ENCODE assay signal across 21 mouse cellular contexts in the genomic region with DNA sequence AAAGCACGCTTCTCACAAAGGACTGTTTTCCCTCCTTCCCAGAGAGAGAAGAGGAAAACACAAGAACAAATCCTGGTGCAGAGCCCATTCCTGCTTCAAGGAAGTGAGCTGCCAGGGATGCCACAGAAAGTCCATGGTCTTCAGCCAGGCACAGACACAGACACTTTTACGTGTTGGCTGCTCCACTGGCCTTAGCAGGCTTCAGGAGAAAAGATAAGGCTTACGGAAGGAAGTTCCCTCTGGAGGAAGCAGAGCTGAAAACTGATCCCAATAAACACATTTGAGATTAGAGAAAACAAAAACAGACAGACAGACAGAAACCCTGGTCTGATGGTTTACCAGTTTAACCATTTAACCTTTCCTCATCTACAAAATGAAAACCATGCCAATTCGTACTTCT. TPM values are rescaled to one million over a fixed set of nuclear protein-coding genes. Genes with fewer than 3 reads are reported as not detected.
DNase-seq lines count a peak whose midpoint lies in the region; ATAC-seq and TF ChIP-seq lines count a peak whose summit lies in the region.
"Had no signal": no experiment of that assay in that cellular context is flagged by ENCODE, and none has a peak within 500 bp of the region (broad histone marks: within the 10 kb centered on the region; RNA-seq: fewer than 3 reads in every experiment).

No protein-coding gene starts in this region.

- WGBS in heart, embryonic 15.5 days, result 39% methylated on average over 4 of the region's 4 CpGs
- 49% methylated on average over 4 of the region's 4 CpGs for WGBS in lung, embryonic 15.5 days

- H3K27ac ChIP-seq in gastrocnemius, adult 2 months, result peak overlapping the region; percentile 57; the same call in 1 of the 2 replicates
- H3K27ac ChIP-seq in heart, embryonic 15.5 days, result peak overlapping the region; percentile 63
- H3K27ac ChIP-seq in lung, embryonic 15.5 days, result 0 out of 2 replicates have a peak overlapping the region, but pooled peaks have one; percentile 19
- H3K27ac ChIP-seq: embryonic facial prominence, embryonic 12.5 days; hindbrain, embryonic 12.5 days; layer of hippocampus, adult 2 months; limb, embryonic 13.5 days; liver, embryonic 13.5 days; neural tube, embryonic 13.5 days had no signal

- TF ChIP-seq CTCF in gastrocnemius, adult 2 months (IDR thresholded peaks at IDR 0.05), result no peak

- ATAC-seq in heart, embryonic 15.5 days (replicated peaks; ENCODE audit: insufficient number of reproducible peaks, insufficient read depth, low FRiP score, low read depth), result no peak
- ATAC-seq in lung, embryonic 15.5 days (ENCODE audit: borderline replicate concordance, extremely low read depth, low FRiP score, low TSS enrichment), result no peak
- ATAC-seq: forebrain, embryonic 14.5 days had no signal

- peaks cover 24% of the 10 kb centered on the region for H3K4me1 ChIP-seq in heart, embryonic 15.5 days (replicated peaks)
- H3K4me1 ChIP-seq in lung, embryonic 15.5 days, result peaks cover 12% of the 10 kb centered on the region

- no peaks in the 10 kb centered on the region for H3K27me3 ChIP-seq in heart, embryonic 15.5 days
- no peaks in the 10 kb centered on the region for H3K27me3 ChIP-seq in lung, embryonic 15.5 days
- H3K27me3 ChIP-seq: embryonic facial prominence, embryonic 12.5 days; hindbrain, embryonic 12.5 days; limb, embryonic 13.5 days; liver, embryonic 13.5 days; neural tube, embryonic 13.5 days had no signal

- DNase-seq in gastrocnemius, adult 2 months, result no peak
- DNase-seq in gastrocnemius, postnatal 10 days, result no peak
- DNase-seq in heart, postnatal 10 days, result no peak
- no peak for DNase-seq in lung, postnatal 25 days (ENCODE audit: low spot score)
- no peak for DNase-seq in right cerebral cortex, adult 2 months (ENCODE audit: low spot score in 2 of 2)
- DNase-seq: cerebellum, adult 9-10 months; gastrocnemius, postnatal 36 days; kidney, postnatal 14 days; layer of hippocampus, postnatal 36 days; liver, embryonic 13.5 days; lung, embryonic 14.5 days; midbrain, embryonic 14.5 days; thymus, postnatal 25 days had no signal

- no peaks in the 10 kb centered on the region for H3K36me3 ChIP-seq in heart, embryonic 15.5 days
- H3K36me3 ChIP-seq in lung, embryonic 15.5 days, result no peaks in the 10 kb centered on the region
- H3K36me3 ChIP-seq: embryonic facial prominence, embryonic 12.5 days; hindbrain, embryonic 12.5 days; limb, embryonic 13.5 days; liver, embryonic 13.5 days; neural tube, embryonic 13.5 days had no signal

- H3K4me3 ChIP-seq in gastrocnemius, adult 2 months, result no peak overlapping the region
- no peak overlapping the region for H3K4me3 ChIP-seq in heart, embryonic 15.5 days
- no peak overlapping the region for H3K4me3 ChIP-seq in lung, embryonic 15.5 days
- H3K4me3 ChIP-seq: embryonic facial prominence, embryonic 12.5 days; hindbrain, embryonic 12.5 days; layer of hippocampus, adult 2 months; limb, embryonic 13.5 days; liver, embryonic 13.5 days; neural tube, embryonic 13.5 days had no signal

- H3K9ac ChIP-seq in heart, embryonic 15.5 days, result no peak overlapping the region
- H3K9ac ChIP-seq in lung, embryonic 15.5 days, result no peak overlapping the region
- H3K9ac ChIP-seq: embryonic facial prominence, embryonic 12.5 days; hindbrain, embryonic 12.5 days; limb, embryonic 13.5 days; liver, embryonic 13.5 days; lung, embryonic 14.5 days; neural tube, embryonic 13.5 days had no signal

- intact Hi-C loops in gastrocnemius, adult 2 months (cut with DNase I), result no loop called here
- intact Hi-C loops in heart, postnatal 10 days (cut with DNase I), result no loop called here

- no peaks in the 10 kb centered on the region for H3K9me3 ChIP-seq in heart, embryonic 15.5 days (replicated peaks)
- H3K9me3 ChIP-seq in lung, embryonic 15.5 days, result no peaks in the 10 kb centered on the region
- H3K9me3 ChIP-seq: embryonic facial prominence, embryonic 12.5 days; hindbrain, embryonic 12.5 days; limb, embryonic 13.5 days; liver, embryonic 13.5 days; neural tube, embryonic 13.5 days had no signal

- no peak overlapping the region for H3K4me2 ChIP-seq in heart, embryonic 15.5 days
- H3K4me2 ChIP-seq in lung, embryonic 15.5 days, result no peak overlapping the region
- H3K4me2 ChIP-seq: embryonic facial prominence, embryonic 12.5 days; hindbrain, embryonic 12.5 days; limb, embryonic 13.5 days; liver, embryonic 13.5 days; lung, embryonic 14.5 days; neural tube, embryonic 13.5 days had no signal

RNA-seq across cellular contexts. Expression of gene Hspa8, which starts 4.7 kb away (rescaled TPM):
- total RNA-seq in gastrocnemius, adult 2 months (2021), result 1,000 to 10,000 TPM; 1,297 to 1,609 TPM
- 1,000 to 10,000 TPM; 1,094 to 1,113 TPM for total RNA-seq in gastrocnemius, postnatal 10 days (2021)
- 1,867 and 1,945 TPM in 2 replicates for polyA plus RNA-seq in heart, embryonic 15.5 days (2015; fragmentation: Nextera tagmentation; extraction: Ambion mirVana)
- 1,000 to 10,000 TPM; 1,111 to 1,159 TPM for total RNA-seq in heart, postnatal 10 days (2021)
- polyA plus RNA-seq in lung, embryonic 15.5 days (2015; fragmentation: Nextera tagmentation; extraction: Ambion mirVana), result 2,564 and 2,677 TPM in 2 replicates
